Mouse (Mus musculus): ENCODE measurements around the gene Josd1. TPM values are rescaled to one million over a fixed set of nuclear protein-coding genes. Genes with fewer than 3 reads are reported as not detected.

Josd1 gene
- polyA plus RNA-seq, 1 experiment from 2014 or later: 18.9 TPM

DNA sequence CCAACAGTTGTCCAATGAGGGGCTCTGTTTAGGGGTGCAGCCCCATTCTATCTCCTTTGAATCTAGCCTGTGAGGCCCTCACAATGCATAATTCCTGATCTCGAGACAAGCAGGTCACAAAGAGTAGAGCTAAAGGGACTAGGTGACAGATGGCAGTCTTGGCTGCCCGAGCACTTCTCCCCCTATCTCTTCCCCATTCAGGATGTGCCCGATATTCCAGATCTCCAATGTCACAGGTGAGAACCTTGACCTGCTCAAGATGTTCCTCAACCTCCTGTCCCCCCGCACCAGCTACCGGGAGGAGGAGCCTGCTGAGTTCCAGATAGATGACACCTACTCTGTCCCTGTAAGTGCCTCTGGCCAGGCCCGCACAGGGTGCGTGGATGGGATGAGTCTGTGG, 27.9 kb upstream of the Josd1 start:
- peaks cover 100% of the 10 kb centered on the region for H3K36me3 ChIP-seq
- H3K27ac ChIP-seq (replicated peaks): no peak overlapping the region
- no peak overlapping the region for H3K4me3 ChIP-seq
- H3K4me1 ChIP-seq: no peaks in the 10 kb centered on the region
- H3K9me3 ChIP-seq (replicated peaks): no peaks in the 10 kb centered on the region
- no peaks in the 10 kb centered on the region for H3K27me3 ChIP-seq (ENCODE audit: low read depth, poor library complexity, severe bottlenecking)
- 92% methylated on average over 7 of the region's 7 CpGs for WGBS
- DNase-seq (ENCODE audit: low spot score): no peak

DNA sequence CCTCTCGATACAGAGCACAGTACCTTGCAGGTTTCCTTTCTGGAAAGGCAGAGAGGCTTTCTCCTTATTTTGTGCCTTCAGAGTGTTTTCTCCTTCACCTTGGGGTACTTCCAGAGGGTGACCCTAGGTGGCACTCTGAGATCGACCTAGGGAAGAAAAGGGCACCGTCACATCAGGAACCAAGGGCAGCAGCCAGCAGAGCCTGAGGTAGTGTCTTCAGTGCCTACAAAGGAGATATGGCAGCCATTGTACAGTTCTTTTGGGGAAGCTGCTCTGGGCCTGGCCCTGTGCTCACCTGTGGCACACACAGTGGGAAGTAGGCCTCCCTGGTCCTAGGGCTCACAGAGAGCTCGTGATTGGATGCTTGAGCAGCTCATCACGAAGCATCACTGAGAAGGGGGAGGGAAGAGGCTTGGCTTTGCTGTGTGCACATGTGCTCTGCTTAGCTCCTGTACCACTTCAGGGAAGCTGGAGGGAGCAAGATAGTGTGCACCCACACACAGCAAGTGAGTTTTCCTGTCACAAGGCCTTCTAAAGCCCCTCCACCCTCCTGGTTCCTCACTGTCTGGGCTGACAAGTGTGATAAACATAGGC, 20.6 kb upstream of the Josd1 start:
- Histone ChIP-seq H3K36me3 (peaks cover 74% of the 10 kb centered on the region), H3K27ac (replicated peaks) (no peak overlapping the region), H3K9me3 (replicated peaks) (no peaks in the 10 kb centered on the region), H3K4me3 (no peak overlapping the region), H3K27me3 (ENCODE audit: low read depth, poor library complexity, severe bottlenecking) (no peaks in the 10 kb centered on the region), H3K4me1 (no peaks in the 10 kb centered on the region)
- DNase-seq (ENCODE audit: low spot score): no peak
- WGBS: 94% methylated on average over 5 of the region's 5 CpGs

DNA sequence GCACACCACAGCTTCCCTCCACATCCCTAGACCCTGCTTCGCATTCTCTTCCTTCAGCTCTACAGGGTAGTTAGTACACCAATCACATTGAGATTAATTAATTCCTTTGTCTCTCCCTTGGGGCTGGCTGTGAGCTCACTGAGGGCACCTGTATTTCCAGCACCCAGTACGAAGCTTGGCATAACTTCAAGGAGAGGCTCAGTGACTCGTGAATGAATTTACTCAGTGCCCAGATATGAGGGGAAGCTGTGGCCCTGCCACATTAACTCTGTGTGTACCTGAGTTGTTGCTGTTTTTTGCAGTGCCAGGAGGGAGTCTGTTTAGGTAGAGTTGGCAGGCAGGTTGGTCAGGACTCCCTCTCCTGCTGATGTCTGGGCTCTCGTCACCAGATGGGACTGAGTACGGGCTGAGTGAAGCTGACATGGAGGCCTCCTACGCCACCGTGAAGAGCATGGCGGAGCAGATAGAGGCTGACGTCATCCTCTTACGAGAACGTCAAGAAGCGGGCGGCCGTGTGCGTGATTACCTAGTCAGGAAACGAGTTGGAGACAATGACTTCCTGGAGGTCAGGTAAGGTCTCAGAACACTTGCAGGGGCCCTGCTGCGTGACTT, 19.0 kb upstream of the Josd1 start:
- peaks cover 58% of the 10 kb centered on the region for H3K36me3 ChIP-seq
- no peaks in the 10 kb centered on the region for H3K9me3 ChIP-seq (replicated peaks)
- no peak overlapping the region for H3K27ac ChIP-seq (replicated peaks)
- H3K4me3 ChIP-seq: no peak overlapping the region
- H3K27me3 ChIP-seq (ENCODE audit: low read depth, poor library complexity, severe bottlenecking): no peaks in the 10 kb centered on the region
- no peak for DNase-seq (ENCODE audit: low spot score)
- WGBS: 92% methylated on average over 17 of the region's 17 CpGs
- no peaks in the 10 kb centered on the region for H3K4me1 ChIP-seq

- no peaks in the 10 kb centered on the region for H3K9me3 ChIP-seq (replicated peaks)
- 82% methylated on average over 9 of the region's 9 CpGs for WGBS
- no peak overlapping the region for H3K27ac ChIP-seq (replicated peaks)
These were observed 10.0 kb upstream of the Josd1 start for GRCm38 (mm10) chr15:79697558-79698187.

DNA sequence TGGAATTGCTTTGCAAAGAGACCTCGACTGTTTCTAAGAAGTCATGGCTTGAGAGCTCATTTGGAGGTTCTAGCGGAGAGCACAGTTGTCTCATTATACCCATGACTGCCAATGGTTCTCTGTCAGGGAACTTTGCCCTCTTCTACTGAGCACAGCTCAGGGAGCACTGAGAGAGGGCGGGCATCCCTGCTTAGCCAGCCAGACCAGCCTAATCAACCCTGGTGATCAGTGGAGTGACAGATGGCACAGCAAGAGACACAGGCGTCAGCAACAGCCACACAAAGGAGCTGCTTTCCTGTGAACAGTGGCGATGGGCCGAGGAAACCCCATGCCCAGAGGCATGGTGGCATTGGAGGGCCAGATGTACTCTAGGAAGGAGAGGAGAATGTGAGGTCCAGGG, 9.3 kb upstream of the Josd1 start:
- DNase-seq (ENCODE audit: low spot score): no peak
- H3K4me1 ChIP-seq: peaks cover 24% of the 10 kb centered on the region
- peaks cover 48% of the 10 kb centered on the region for H3K36me3 ChIP-seq
- H3K4me3 ChIP-seq: no peak overlapping the region
- no peak overlapping the region for H3K27ac ChIP-seq (replicated peaks)
- no peaks in the 10 kb centered on the region for H3K27me3 ChIP-seq (ENCODE audit: low read depth, poor library complexity, severe bottlenecking)
- H3K9me3 ChIP-seq (replicated peaks): no peaks in the 10 kb centered on the region
- 90% methylated on average over 6 of the region's 6 CpGs for WGBS

More at GRCm38 (mm10) chr15:79697558-79698187, 10.0 kb upstream of the Josd1 start:
- Histone ChIP-seq H3K4me3 (no peak overlapping the region), H3K36me3 (peaks cover 48% of the 10 kb centered on the region), H3K4me1 (peaks cover 18% of the 10 kb centered on the region), H3K27me3 (ENCODE audit: low read depth, poor library complexity, severe bottlenecking) (no peaks in the 10 kb centered on the region)
- DNase-seq (ENCODE audit: low spot score): no peak

DNA sequence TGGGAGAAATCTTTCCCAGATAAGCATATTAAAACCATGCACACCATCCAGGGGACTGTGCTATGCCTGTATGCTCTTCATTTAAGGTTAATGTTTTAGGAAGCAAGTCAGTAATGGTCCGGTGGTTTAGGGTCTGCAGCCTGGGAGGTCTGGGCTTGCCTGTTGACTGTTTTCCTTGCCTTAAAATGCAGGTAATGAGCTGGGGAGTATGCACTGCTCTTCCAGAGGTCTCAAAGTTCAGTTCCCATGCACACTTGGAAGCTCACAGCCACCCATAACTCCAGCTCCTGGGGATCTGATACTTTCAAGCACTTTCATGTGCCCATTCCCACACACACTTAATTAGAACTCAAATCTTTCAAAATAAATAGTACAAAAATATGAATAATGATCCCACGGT, 8.8 kb upstream of the Josd1 start:
- DNase-seq (ENCODE audit: low spot score): no peak
- Histone ChIP-seq H3K4me3 (no peak overlapping the region), H3K27ac (replicated peaks) (no peak overlapping the region), H3K9me3 (replicated peaks) (no peaks in the 10 kb centered on the region), H3K36me3 (peaks cover 48% of the 10 kb centered on the region), H3K27me3 (ENCODE audit: low read depth, poor library complexity, severe bottlenecking) (no peaks in the 10 kb centered on the region), H3K4me1 (peaks cover 29% of the 10 kb centered on the region)
- WGBS: 95% methylated on average over 2 of the region's 2 CpGs

DNA sequence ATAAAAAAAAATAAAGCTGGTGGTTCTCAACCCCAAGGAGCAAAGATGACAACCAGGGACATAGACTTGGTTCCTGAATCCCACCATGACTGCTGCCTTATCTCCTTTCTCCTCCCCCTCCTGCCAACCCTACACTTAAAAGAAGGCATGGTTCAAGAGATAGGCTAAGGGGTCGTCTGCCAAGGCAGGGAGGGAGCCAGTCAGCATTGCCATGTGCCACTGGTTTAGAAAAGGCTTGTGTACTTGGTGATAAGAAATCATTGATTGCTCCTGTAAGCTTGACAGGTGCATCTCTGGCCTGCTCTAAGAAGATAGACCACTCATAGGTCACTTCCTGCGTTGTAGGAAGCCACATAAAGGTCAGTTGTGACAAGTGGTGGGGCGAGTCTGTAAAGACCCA, 7.8 kb upstream of the Josd1 start:
- 80% methylated on average over 3 of the region's 3 CpGs for WGBS

GRCm38 (mm10) chr15:79694512-79694911, 6.8 kb upstream of the Josd1 start:
- Histone ChIP-seq H3K4me3 (no peak overlapping the region), H3K27me3 (ENCODE audit: low read depth, poor library complexity, severe bottlenecking) (no peaks in the 10 kb centered on the region), H3K27ac (replicated peaks) (no peak overlapping the region), H3K36me3 (peaks cover 46% of the 10 kb centered on the region), H3K4me1 (peaks cover 40% of the 10 kb centered on the region), H3K9me3 (replicated peaks) (no peaks in the 10 kb centered on the region)
- no peak for DNase-seq (ENCODE audit: low spot score)
- WGBS: 89% methylated on average over 4 of the region's 4 CpGs

More for the DNA sequence above, 7.8 kb upstream of the Josd1 start:
- H3K36me3 ChIP-seq: peaks cover 48% of the 10 kb centered on the region
- DNase-seq (ENCODE audit: low spot score): no peak
- H3K27ac ChIP-seq (replicated peaks): no peak overlapping the region
- H3K9me3 ChIP-seq (replicated peaks): no peaks in the 10 kb centered on the region
- no peaks in the 10 kb centered on the region for H3K27me3 ChIP-seq (ENCODE audit: low read depth, poor library complexity, severe bottlenecking)
- H3K4me3 ChIP-seq: no peak overlapping the region
- peaks cover 33% of the 10 kb centered on the region for H3K4me1 ChIP-seq

DNA sequence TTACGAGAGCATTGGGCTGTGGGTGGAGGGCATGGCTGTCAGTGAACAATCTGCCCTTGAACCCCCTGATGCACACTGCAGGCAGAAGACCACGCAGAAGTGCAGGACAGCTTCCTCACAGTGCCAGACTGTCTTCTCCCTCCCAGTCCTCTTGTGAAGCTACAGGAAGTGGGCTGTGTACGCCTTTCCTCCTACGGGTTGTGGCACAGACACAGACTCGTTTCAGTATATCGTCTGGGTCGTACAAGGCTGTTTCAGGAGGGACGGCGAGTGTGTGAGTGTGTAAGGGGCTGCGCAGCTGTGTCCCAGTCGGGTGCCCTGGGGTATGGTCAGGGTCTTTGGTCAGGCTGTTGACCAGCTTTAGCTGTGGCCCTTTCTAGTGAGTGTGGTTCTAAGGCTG, 6.0 kb upstream of the Josd1 start:
- 0 out of 2 replicates have a peak overlapping the region, but pooled peaks have one; percentile 18 for H3K27ac ChIP-seq (replicated peaks)
- H3K4me1 ChIP-seq: peaks cover 46% of the 10 kb centered on the region
- no peak for DNase-seq (ENCODE audit: low spot score)
- peaks cover 39% of the 10 kb centered on the region for H3K36me3 ChIP-seq
- H3K27me3 ChIP-seq (ENCODE audit: low read depth, poor library complexity, severe bottlenecking): no peaks in the 10 kb centered on the region
- WGBS: 88% methylated on average over 11 of the region's 11 CpGs
- peak overlapping the region; percentile 5; the same call in 1 of the 2 replicates for H3K4me3 ChIP-seq
- no peaks in the 10 kb centered on the region for H3K9me3 ChIP-seq (replicated peaks)

GRCm38 (mm10) chr15:79692334-79692733, 4.6 kb upstream of the Josd1 start:
- 87% methylated on average over 5 of the region's 5 CpGs for WGBS
- Histone ChIP-seq H3K36me3 (peaks cover 32% of the 10 kb centered on the region), H3K4me3 (peak overlapping the region; percentile 97; the same call in 1 of the 2 replicates), H3K27me3 (ENCODE audit: low read depth, poor library complexity, severe bottlenecking) (no peaks in the 10 kb centered on the region), H3K9me3 (replicated peaks) (no peaks in the 10 kb centered on the region), H3K27ac (replicated peaks) (no peak overlapping the region), H3K4me1 (peaks cover 46% of the 10 kb centered on the region)
- DNase-seq (ENCODE audit: low spot score): no peak

DNA sequence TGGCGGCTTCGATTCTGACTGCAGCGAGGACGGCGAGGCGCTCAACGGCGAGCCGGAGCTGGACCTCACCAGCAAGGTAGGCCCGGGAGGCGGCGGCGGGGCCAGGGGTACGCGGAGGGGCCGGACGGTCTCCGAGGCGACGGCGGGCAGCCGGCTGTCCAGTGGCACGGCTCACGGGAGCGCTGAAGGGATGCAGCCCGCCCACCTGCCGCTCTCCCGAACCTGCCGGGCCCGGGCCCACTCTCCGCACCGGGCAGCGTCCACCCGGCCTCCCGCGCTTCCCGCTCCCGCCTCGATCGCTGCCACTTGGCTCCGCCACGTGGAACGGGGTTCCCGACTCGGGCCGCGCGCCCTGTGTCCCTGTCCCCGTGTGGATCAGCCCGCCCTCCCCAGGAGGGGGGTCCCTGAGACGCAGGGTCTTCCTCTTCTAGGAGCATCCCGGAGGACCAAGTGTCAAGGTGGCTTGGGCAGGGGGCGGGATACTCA, 3.3 kb upstream of the Josd1 start:
- DNase-seq (ENCODE audit: low spot score): no peak
- Histone ChIP-seq H3K9me3 (replicated peaks) (no peaks in the 10 kb centered on the region), H3K4me3 (peak overlapping the region; percentile 97), H3K27ac (replicated peaks) (peak overlapping the region; percentile 96), H3K27me3 (ENCODE audit: low read depth, poor library complexity, severe bottlenecking) (no peaks in the 10 kb centered on the region), H3K4me1 (peaks cover 52% of the 10 kb centered on the region), H3K36me3 (peaks cover 19% of the 10 kb centered on the region)
- WGBS: 0% methylated on average over 36 of the region's 53 CpGs

DNA sequence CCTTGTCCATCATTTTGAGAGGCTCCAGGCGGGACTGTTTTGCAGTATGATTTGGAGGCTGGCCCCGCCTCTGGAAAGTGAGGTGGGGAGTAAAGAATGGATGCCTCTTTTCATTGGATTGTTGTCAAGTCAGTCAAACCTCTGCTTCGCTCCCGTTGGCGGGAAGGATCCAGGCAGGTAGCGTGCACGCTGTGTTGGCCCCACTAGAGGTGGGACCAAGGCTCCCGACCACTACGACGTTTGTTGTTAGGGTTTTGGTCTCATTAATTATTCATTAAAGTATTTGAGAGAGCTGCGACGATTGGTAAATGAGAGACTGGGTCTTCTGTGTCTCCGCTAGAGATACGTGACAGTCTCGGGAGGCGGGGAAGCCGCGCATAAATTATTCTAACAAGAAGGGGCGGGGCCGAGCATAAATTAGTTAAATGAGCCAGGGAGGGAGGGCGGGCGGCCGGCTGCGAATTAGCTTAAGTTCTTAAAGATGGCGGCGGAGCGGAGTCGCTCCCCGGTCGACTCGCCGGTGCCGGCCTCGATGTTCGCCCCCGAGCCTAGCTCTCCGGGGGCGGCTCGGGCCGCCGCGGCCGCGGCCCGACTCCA, 2.8 kb upstream of the Josd1 start, which contains the start of gene Gtpbp1:
TSS of gene Gtpbp1 (plus strand) at position 420 of the 597 bp plus-strand sequence.
- WGBS: under 1% methylated on average over 45 of the region's 45 CpGs
- DNase-seq (ENCODE audit: low spot score): peak; percentile 95

More for the DNA sequence above, 2.8 kb upstream of the Josd1 start, which contains the start of gene Gtpbp1:
- H3K27ac ChIP-seq (replicated peaks): peak within 1 kb of the TSS; percentile 96
- H3K27me3 ChIP-seq (ENCODE audit: low read depth, poor library complexity, severe bottlenecking): no peaks in the 10 kb centered on the region
- H3K4me1 ChIP-seq: peaks cover 57% of the 10 kb centered on the region
- peak within 1 kb of the TSS; percentile 97 for H3K4me3 ChIP-seq
- H3K36me3 ChIP-seq: peaks cover 16% of the 10 kb centered on the region
- H3K9me3 ChIP-seq (replicated peaks): no peaks in the 10 kb centered on the region
